In the genomic region with DNA sequence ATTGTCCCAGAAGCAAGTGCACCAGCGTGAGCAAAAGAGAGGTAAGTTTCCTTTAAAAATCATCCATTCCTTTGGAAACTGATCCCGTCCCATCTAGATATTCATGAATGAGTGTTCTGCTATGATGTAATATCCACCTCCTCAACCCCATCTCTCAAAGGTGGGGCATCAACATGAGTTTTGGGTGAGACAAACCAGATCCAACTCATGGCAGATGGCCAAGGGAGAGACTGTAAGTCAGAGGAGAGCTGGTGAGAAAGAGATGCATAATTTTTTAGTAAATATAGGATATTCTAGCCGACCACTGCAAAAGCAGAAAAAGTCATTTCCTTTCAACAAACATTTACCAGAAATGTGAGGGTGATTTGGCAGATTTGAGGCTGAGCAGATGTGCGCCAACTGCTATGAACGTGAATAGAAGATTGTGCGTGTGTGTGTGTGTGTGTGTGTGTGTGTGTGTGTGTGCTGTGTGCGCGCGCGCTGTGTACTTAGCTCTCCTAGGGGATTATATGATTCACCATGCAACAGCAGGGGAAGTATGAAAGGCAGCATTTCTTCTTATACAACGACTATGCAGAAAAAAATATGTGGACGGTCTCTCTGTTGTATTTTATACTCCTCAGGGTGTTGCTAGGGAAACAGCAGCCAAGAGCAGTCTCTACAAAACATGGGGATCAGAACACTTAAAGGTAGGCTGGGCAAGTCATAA, we compare ENCODE assay signal across 8 mouse cellular contexts. TPM values are rescaled to one million over a fixed set of nuclear protein-coding genes. Genes with fewer than 3 reads are reported as not detected.
DNase-seq lines count a peak whose midpoint lies in the region; ATAC-seq and TF ChIP-seq lines count a peak whose summit lies in the region.
"Had no signal": no experiment of that assay in that cellular context is flagged by ENCODE, and none has a peak within 500 bp of the region (broad histone marks: within the 10 kb centered on the region; RNA-seq: fewer than 3 reads in every experiment).

No protein-coding gene starts in this region.

- no peak overlapping the region for H3K4me2 ChIP-seq in neural tube, embryonic 14.5 days (ENCODE audit: low read depth, low read length)
- 0 out of 2 replicates have a peak overlapping the region, but pooled peaks have one; percentile 12 for H3K4me2 ChIP-seq in stomach, postnatal 0 days (replicated peaks; ENCODE audit: low read depth)

- no peaks in the 10 kb centered on the region for H3K4me1 ChIP-seq in neural tube, embryonic 14.5 days (ENCODE audit: control insufficient read depth, insufficient read depth, low read length)
- no peaks in the 10 kb centered on the region for H3K4me1 ChIP-seq in stomach, postnatal 0 days (replicated peaks; ENCODE audit: control insufficient read depth, insufficient read depth)

- peak; percentile 54; the same call in 1 of the 2 replicates for ATAC-seq in neural tube, embryonic 14.5 days (ENCODE audit: low read depth)
- peak; percentile 74; the same call in 1 of the 2 replicates for ATAC-seq in stomach, postnatal 0 days (ENCODE audit: low FRiP score, low TSS enrichment)

- H3K36me3 ChIP-seq in neural tube, embryonic 14.5 days (ENCODE audit: control insufficient read depth, insufficient read depth, low read length) = no peaks in the 10 kb centered on the region
- no peaks in the 10 kb centered on the region for H3K36me3 ChIP-seq in stomach, postnatal 0 days (ENCODE audit: control insufficient read depth, insufficient read depth, low read length)

- H3K27ac ChIP-seq in neural tube, embryonic 14.5 days (ENCODE audit: low read depth, low read length) = no peak overlapping the region
- H3K27ac ChIP-seq in stomach, postnatal 0 days (replicated peaks) = no peak overlapping the region
- H3K27ac ChIP-seq: liver, embryonic 14.5 days had no signal

- TF ChIP-seq EP300 in stomach, postnatal 0 days (optimal IDR thresholded peaks at IDR 0.05) = no peak

- H3K9ac ChIP-seq in neural tube, embryonic 14.5 days (replicated peaks; ENCODE audit: low read depth, low read length) = no peak overlapping the region
- no peak overlapping the region for H3K9ac ChIP-seq in stomach, postnatal 0 days (ENCODE audit: low read length)
- H3K9ac ChIP-seq: liver, embryonic 14.5 days had no signal

- DNase-seq in neural tube, embryonic 10.5 days (ENCODE audit: extremely low spot score, low spot score) = no peak
- DNase-seq in frontal cortex, postnatal 36 days (ENCODE audit: low spot score in 2 of 2) = peak; percentile 31 to 58
- DNase-seq in left cerebral cortex, postnatal 25 days (ENCODE audit: low spot score in 2 of 2) = peak; percentile 52 to 70
- DNase-seq in stomach, postnatal 0 days (ENCODE audit: low spot score) = peak; percentile 51
- no peak for DNase-seq in spleen, postnatal 14 days (ENCODE audit: low spot score in 2 of 2)
- DNase-seq in kidney, adult 9 months = no peak

- H3K27me3 ChIP-seq in neural tube, embryonic 14.5 days (ENCODE audit: control insufficient read depth, insufficient read depth, low read length) = no peaks in the 10 kb centered on the region
- H3K27me3 ChIP-seq in stomach, postnatal 0 days (ENCODE audit: control insufficient read depth, insufficient read depth, low read length) = no peaks in the 10 kb centered on the region

- H3K4me3 ChIP-seq in neural tube, embryonic 14.5 days (ENCODE audit: low read depth, low read length) = no peak overlapping the region
- no peak overlapping the region for H3K4me3 ChIP-seq in stomach, postnatal 0 days (ENCODE audit: low read depth, low read length)

- no peak for TF ChIP-seq CTCF in stomach, postnatal 0 days (IDR thresholded peaks at IDR 0.05; ENCODE audit: low read depth)

- intact Hi-C loops in left cerebral cortex, postnatal 25 days (cut with DNase I) = no loop called here

- WGBS in neural tube, embryonic 14.5 days = 61% methylated on average over 12 of the region's 12 CpGs
- WGBS in stomach, postnatal 0 days = 26% methylated on average over 12 of the region's 12 CpGs

- no peaks in the 10 kb centered on the region for H3K9me3 ChIP-seq in neural tube, embryonic 14.5 days (ENCODE audit: control insufficient read depth, low read length)
- H3K9me3 ChIP-seq in stomach, postnatal 0 days (ENCODE audit: control insufficient read depth, low read length) = no peaks in the 10 kb centered on the region

RNA-seq across cellular contexts. Expression of a gene that starts 42.9 kb away (rescaled TPM):
- 6.5 and 16.1 TPM in 2 replicates for polyA plus RNA-seq in neural tube, embryonic 14.5 days (2014; fragmentation: Nextera tagmentation; extraction: Ambion mirVana)
- 10 to 100 TPM; 11.8 to 13.4 TPM for total RNA-seq in left cerebral cortex, postnatal 25 days (2021)
- 64.9 and 65.8 TPM in 2 replicates for polyA plus RNA-seq in stomach, postnatal 0 days (2015; fragmentation: Nextera tagmentation; extraction: Ambion mirVana)

Comparison
In these comparisons a context has a peak if more than half of its experiments do, and no peak if none do; other contexts are left out.
1. DNase-seq: peak in frontal cortex, postnatal 36 days (2 of 2), left cerebral cortex, postnatal 25 days (2 of 2) and stomach, postnatal 0 days (single experiment); none in neural tube, embryonic 10.5 days (single experiment), spleen, postnatal 14 days (0 of 2) and kidney, adult 9 months (single experiment).